Mouse (Mus musculus) forebrain, embryonic 11.5 days (tissue): ENCODE measurements around the gene Mndal. TPM values are rescaled to one million over a fixed set of nuclear protein-coding genes. Genes with fewer than 3 reads are reported as not detected.
"Not testable (repeated sequence)": the region's sequence is repeated elsewhere in the genome, so short reads cannot be mapped to it uniquely, and the experiment has no call there.

Source experiments
- ATAC-seq: fragments of 200-750 bp; cut with Nextera tagmentation; replicated peaks from 2 replicates; pipeline ENCODE4 v1.8.0; 2017; ENCODE audit warnings: moderate TSS enrichment; ENCODE audit not compliant: low FRiP score
- DNase-seq: peaks from one replicate; pipeline ENCODE4 v3.0.0-alpha.2; 2017; ENCODE audit warnings: low spot score
- H3K27ac ChIP-seq: fragments of 300-500 bp; sonication (generic); 2 replicates; pipeline ENCODE4 v1.5.1; 2014; ENCODE audit warnings: low read depth, low read length
- H3K27me3 ChIP-seq: fragments of 300-500 bp; sonication (generic); 2 replicates; pipeline ENCODE4 v1.6.1; 2014; ENCODE audit warnings: mild to moderate bottlenecking, low read length, mixed read lengths; ENCODE audit not compliant: control insufficient read depth, insufficient read depth
- H3K36me3 ChIP-seq: fragments of 300-500 bp; sonication (generic); 2 replicates; pipeline ENCODE4 v1.6.1; 2014; ENCODE audit warnings: mild to moderate bottlenecking, low read length, moderate library complexity, mixed read lengths; ENCODE audit not compliant: control insufficient read depth, insufficient read depth
- H3K4me1 ChIP-seq: fragments of 300-500 bp; sonication (generic); replicated peaks from 2 replicates; pipeline ENCODE4 v1.6.1; 2014; ENCODE audit warnings: low read length, mixed read lengths; ENCODE audit not compliant: control insufficient read depth, insufficient read depth
- H3K4me2 ChIP-seq: fragments of 300-500 bp; sonication (generic); 2 replicates; pipeline ENCODE4 v1.6.1; 2014; ENCODE audit warnings: low read depth, mild to moderate bottlenecking, low read length, moderate library complexity, mixed read lengths; ENCODE audit not compliant: severe bottlenecking
- H3K4me3 ChIP-seq: fragments of 300-500 bp; sonication (generic); 2 replicates; pipeline ENCODE4 v1.5.1; 2014; ENCODE audit warnings: low read depth, low read length
- H3K9ac ChIP-seq: fragments of 300-500 bp; sonication (generic); 2 replicates; pipeline ENCODE4 v1.6.1; 2014; ENCODE audit warnings: low read length
- H3K9me3 ChIP-seq: fragments of 300-500 bp; sonication (generic); 2 replicates; pipeline ENCODE4 v1.6.1; 2016; ENCODE audit warnings: low read length, mixed read lengths; ENCODE audit not compliant: control insufficient read depth
- WGBS: fragments of 180-500 bp; shearing (Covaris S2); extraction: QIAGEN DNeasy Blood & Tissue Kit; methylation state at CpG from one replicate; pipeline ENCODE4 v1.1.7; 2014; 5-methylcytosine and 5-hydroxymethylcytosine counted together
- polyA plus RNA-seq: library from polyadenylated mRNA; unstranded; fragments of >200 nt; fragmentation: Nextera tagmentation; extraction: Ambion mirVana; gene quantifications from 2 replicates; pipeline ENCODE4 v1.2.1, GENCODE M21; 2014

Gene Mndal
- polyA plus RNA-seq, 1 experiment from 2014 or later: 0.65 TPM

GRCm38 (mm10) chr1:173911808-173912464 lies 30.4 kb downstream of the Mndal start:
- ATAC-seq (no peak), DNase-seq (no peak)
- Histone ChIP-seq H3K4me1 (no peaks in the 10 kb centered on the region), H3K36me3 (no peaks in the 10 kb centered on the region), H3K4me3 (no peak overlapping the region), H3K4me2 (no peak overlapping the region), H3K27ac (no peak overlapping the region), H3K27me3 (no peaks in the 10 kb centered on the region), H3K9ac (no peak overlapping the region), H3K9me3 (no peaks in the 10 kb centered on the region)
- 84% methylated on average over 2 of the region's 2 CpGs for WGBS

GRCm38 (mm10) chr1:173908390-173908789 lies 33.9 kb downstream of the Mndal start:
- H3K9me3 ChIP-seq, H3K27ac ChIP-seq, H3K4me2 ChIP-seq, H3K4me1 ChIP-seq, DNase-seq, H3K36me3 ChIP-seq, H3K27me3 ChIP-seq, H3K9ac ChIP-seq, H3K4me3 ChIP-seq, ATAC-seq: not testable (repeated sequence)

GRCm38 (mm10) chr1:173905885-173906284 lies 36.4 kb downstream of the Mndal start:
- not testable (repeated sequence) for DNase-seq, H3K4me2 ChIP-seq, H3K4me1 ChIP-seq, H3K4me3 ChIP-seq, H3K36me3 ChIP-seq, H3K27ac ChIP-seq, H3K9me3 ChIP-seq, H3K9ac ChIP-seq, H3K27me3 ChIP-seq, ATAC-seq
- WGBS: 90% methylated on average over 4 of the region's 4 CpGs

- H3K4me1 ChIP-seq, ATAC-seq, H3K4me2 ChIP-seq, H3K4me3 ChIP-seq, DNase-seq, H3K9ac ChIP-seq, H3K27ac ChIP-seq, H3K9me3 ChIP-seq, H3K27me3 ChIP-seq, H3K36me3 ChIP-seq: not testable (repeated sequence)
Observed at GRCm38 (mm10) chr1:173889741-173890140, 52.5 kb downstream of the Mndal start.

- DNase-seq, H3K9me3 ChIP-seq, H3K36me3 ChIP-seq, ATAC-seq, H3K4me1 ChIP-seq, H3K4me2 ChIP-seq, H3K27me3 ChIP-seq, H3K27ac ChIP-seq, H3K9ac ChIP-seq, H3K4me3 ChIP-seq: not testable (repeated sequence)
- WGBS: 100% methylated on average over 1 of the region's 2 CpGs
Observed at GRCm38 (mm10) chr1:173887026-173887787, 55.1 kb downstream of the Mndal start.

- not testable (repeated sequence) for H3K27ac ChIP-seq, DNase-seq, H3K9me3 ChIP-seq, ATAC-seq, H3K4me1 ChIP-seq, H3K36me3 ChIP-seq, H3K4me3 ChIP-seq, H3K9ac ChIP-seq, H3K27me3 ChIP-seq, H3K4me2 ChIP-seq
- 70% methylated on average over 3 of the region's 3 CpGs for WGBS
Observed at GRCm38 (mm10) chr1:173880004-173880666, 62.2 kb downstream of the Mndal start.

- not testable (repeated sequence) for H3K4me1 ChIP-seq, H3K9ac ChIP-seq, H3K9me3 ChIP-seq, ATAC-seq, H3K4me3 ChIP-seq, DNase-seq, H3K27ac ChIP-seq, H3K36me3 ChIP-seq, H3K4me2 ChIP-seq, H3K27me3 ChIP-seq
- 83% methylated on average over 5 of the region's 5 CpGs for WGBS
Observed at GRCm38 (mm10) chr1:173879225-173879987, 62.9 kb downstream of the Mndal start.

- H3K9ac ChIP-seq, ATAC-seq, H3K9me3 ChIP-seq, DNase-seq, H3K27ac ChIP-seq, H3K27me3 ChIP-seq, H3K4me2 ChIP-seq, H3K36me3 ChIP-seq, H3K4me3 ChIP-seq, H3K4me1 ChIP-seq: not testable (repeated sequence)
- 88% methylated on average over 6 of the region's 6 CpGs for WGBS
Observed at GRCm38 (mm10) chr1:173878264-173878663, 64.0 kb downstream of the Mndal start.
